31 mouse cellular contexts compared by ENCODE assay signal in genomic region chr14:43998455-43999000, GRCm38 (mm10). TPM values are rescaled to one million over a fixed set of nuclear protein-coding genes. Genes with fewer than 3 reads are reported as not detected.
A peak's percentile ranks its signal among the peaks of the same experiment; 100 is the strongest.
DNase-seq lines count a peak whose midpoint lies in the region; ATAC-seq and TF ChIP-seq lines count a peak whose summit lies in the region.
"Not testable (repeated sequence)": the region's sequence is repeated elsewhere in the genome, so short reads cannot be mapped to it uniquely, and the experiment has no call there.
"Had no signal": no experiment of that assay in that cellular context is flagged by ENCODE, and none has a peak within 500 bp of the region (broad histone marks: within the 10 kb centered on the region; RNA-seq: fewer than 3 reads in every experiment).

No protein-coding gene starts in this region.

- not testable (repeated sequence) for H3K9me3 ChIP-seq in liver, embryonic 14.5 days (ENCODE audit: control insufficient read depth, low read length)

- H3K9ac ChIP-seq in liver, embryonic 14.5 days (replicated peaks) = not testable (repeated sequence)

- not testable (repeated sequence) for H3K4me2 ChIP-seq in liver, embryonic 14.5 days (ENCODE audit: low read depth)

- ATAC-seq in common myeloid progenitor, adult 5-6 weeks (replicated peaks; ENCODE audit: low read depth, poor library complexity, severe bottlenecking) = peak; percentile 96
- ATAC-seq in liver, embryonic 14.5 days (ENCODE audit: insufficient read depth) = peak; percentile 58
- ATAC-seq in megakaryocyte, adult 5-6 weeks (ENCODE audit: poor library complexity, severe bottlenecking) = peak; percentile 66

- DNase-seq in 3T3-L1 (ENCODE audit: low read depth, low spot score) (peak; percentile 35), liver (peak; percentile 13)
- DNase-seq in heart, adult 11 months = peak; percentile 46
- DNase-seq in liver, embryonic 14.5 days (ENCODE audit: low read depth in 3 of 3, low spot score in 3 of 3) = not testable (repeated sequence)
- peak; percentile 2 for DNase-seq in lung, postnatal 25 days (ENCODE audit: low spot score)

- not testable (repeated sequence) for H3K27ac ChIP-seq in liver, embryonic 14.5 days

- not testable (repeated sequence) for H3K36me3 ChIP-seq in liver, embryonic 14.5 days (replicated peaks; ENCODE audit: control insufficient read depth, insufficient read depth, low read depth)

- not testable (repeated sequence) for H3K4me3 ChIP-seq in liver, embryonic 14.5 days (ENCODE audit: insufficient read depth in 1 of 2, low read depth in 2 of 2, low read length in 2 of 2)

- not testable (repeated sequence) for TF ChIP-seq CTCF in liver, embryonic 14.5 days (IDR thresholded peaks at IDR 0.05; ENCODE audit: low read depth)

- WGBS in liver, embryonic 14.5 days (ENCODE audit: insufficient replicate concordance) = 46% methylated on average over 2 of the region's 2 CpGs

- H3K27me3 ChIP-seq in liver, embryonic 14.5 days (ENCODE audit: control insufficient read depth, insufficient read depth, low read length) = not testable (repeated sequence)

- peaks cover 0 to 15% of the 10 kb centered on the region in 2 experiments; a peak in 3 of 4 replicates for H3K4me1 ChIP-seq in liver, embryonic 14.5 days (replicated peaks; ENCODE audit: control insufficient read depth in 2 of 2, insufficient read depth in 2 of 2, low read length in 1 of 2)

- not testable (repeated sequence) for TF ChIP-seq EP300 in liver, embryonic 14.5 days (IDR thresholded peaks at IDR 0.05; ENCODE audit: low read depth)

RNA-seq across cellular contexts. Expression of gene Ang6, which starts 3.5 kb away (rescaled TPM):
- not detected in 2 replicates for total RNA-seq in common myeloid progenitor, adult 5-6 weeks (2017)
- 0.15 TPM in 1 of 2 replicates, not detected in the other for polyA plus RNA-seq in liver, embryonic 14.5 days (2012; rRNA removed)
- polyA plus RNA-seq in liver, embryonic 14.5 days (2014; fragmentation: Nextera tagmentation; extraction: Ambion mirVana) = not detected in 2 replicates
- not detected in 2 replicates for total RNA-seq in megakaryocyte, adult 5-6 weeks (2015)
- not detected in 2 replicates for total RNA-seq in megakaryocyte, adult 5-6 weeks (2017)
- total RNA-seq: adrenal gland, adult 2 months; adrenal gland, postnatal 14 days; adrenal gland, postnatal 4 days; forebrain, postnatal 0 days; gastrocnemius, adult 2 months; gastrocnemius, postnatal 14 days; gastrocnemius, postnatal 4 days; heart, adult 2 months; heart, postnatal 25 days; MEL had no signal
- polyA plus RNA-seq: adrenal gland, adult 2 months; brain, embryonic 14.5 days; C2C12; CD4-positive, CD25-positive, alpha-beta regulatory T cell, adult 4 months; embryonic facial prominence, embryonic 11.5 days; embryonic facial prominence, embryonic 14.5 days; forebrain, embryonic 11.5 days; forebrain, embryonic 14.5 days; forebrain, postnatal 0 days; frontal cortex, adult 2 months; heart, adult 2 months; heart, embryonic 11.5 days; heart, embryonic 14.5 days; heart, postnatal 0 days; hindbrain, embryonic 10.5 days; hindbrain, embryonic 13.5 days; hindbrain, embryonic 16.5 days had no signal

RNA-seq across cellular contexts. Expression of gene Ang5, which starts 41.7 kb away (rescaled TPM):
- not detected in 2 replicates for total RNA-seq in common myeloid progenitor, adult 5-6 weeks (2017)
- not detected in 2 replicates for polyA plus RNA-seq in liver, embryonic 14.5 days (2012; rRNA removed)
- not detected in 2 replicates for polyA plus RNA-seq in liver, embryonic 14.5 days (2014; fragmentation: Nextera tagmentation; extraction: Ambion mirVana)
- not detected in 2 replicates for total RNA-seq in megakaryocyte, adult 5-6 weeks (2015)
- not detected in 2 replicates for total RNA-seq in megakaryocyte, adult 5-6 weeks (2017)
- total RNA-seq: adrenal gland, adult 2 months; adrenal gland, postnatal 14 days; adrenal gland, postnatal 4 days; forebrain, postnatal 0 days; gastrocnemius, adult 2 months; gastrocnemius, postnatal 14 days; gastrocnemius, postnatal 4 days; heart, adult 2 months; heart, postnatal 25 days; MEL had no signal
- polyA plus RNA-seq: adrenal gland, adult 2 months; brain, embryonic 14.5 days; C2C12; CD4-positive, CD25-positive, alpha-beta regulatory T cell, adult 4 months; embryonic facial prominence, embryonic 11.5 days; embryonic facial prominence, embryonic 14.5 days; forebrain, embryonic 11.5 days; forebrain, embryonic 14.5 days; forebrain, postnatal 0 days; frontal cortex, adult 2 months; heart, adult 2 months; heart, embryonic 11.5 days; heart, embryonic 14.5 days; heart, postnatal 0 days; hindbrain, embryonic 10.5 days; hindbrain, embryonic 13.5 days; hindbrain, embryonic 16.5 days had no signal
